Mouse (Mus musculus) left cerebral cortex, postnatal 25 days (tissue): ENCODE results near the gene Tenm4. TPM values are rescaled to one million over a fixed set of nuclear protein-coding genes. Genes with fewer than 3 reads are reported as not detected.
"Not testable (repeated sequence)": the region's sequence is repeated elsewhere in the genome, so short reads cannot be mapped to it uniquely, and the experiment has no call there.

ENCODE experiments used
- DNase-seq, 2 experiments: peaks; one replicate each; pipeline ENCODE4 v3.0.0; 2022; ENCODE audit warnings: low spot score in 2 of 2, mixed read lengths in 1 of 2
- intact Hi-C: fragments of 180-260 bp; cut with DNase I; formaldehyde crosslinking; loops from one replicate; pipeline ENCODE4 v1.15.1; 2025
- microRNA-seq, 2 experiments: library from miRNA; unstranded; fragments of <30 nt; microRNA quantifications; one replicate each; pipeline ENCODE4 v1.2.0; 2022
- total RNA-seq, 2 experiments: library from RNA; stranded (reverse); gene quantifications; 2 replicates each; pipeline ENCODE4 v1.2.3; 2021

The Tenm4 gene
- total RNA-seq, 2 experiments from 2014 or later = 134 to 162 TPM

- no peak for DNase-seq
Measured at GRCm38 (mm10) chr7:96907971-96908680, 737.1 kb downstream of the Tenm4 start.

GRCm38 (mm10) chr7:96909856-96910255, 738.8 kb downstream of the Tenm4 start:
- no peak for DNase-seq

More at GRCm38 (mm10) chr7:96907971-96908680, 737.1 kb downstream of the Tenm4 start:
- intact Hi-C loops = no loop called here

GRCm38 (mm10) chr7:96910310-96910960, 739.4 kb downstream of the Tenm4 start:
- intact Hi-C loops = loop anchor here (5.0 to 10.0 kb wide), 3 partner anchors 113 to 696 kb away; no protein-coding TSS in a partner anchor

More at GRCm38 (mm10) chr7:96909856-96910255, 738.8 kb downstream of the Tenm4 start:
- intact Hi-C loops = loop anchor here (5.0 to 10.0 kb wide), 3 partner anchors 113 to 695 kb away; no protein-coding TSS in a partner anchor

GRCm38 (mm10) chr7:96914031-96914430, 743.0 kb downstream of the Tenm4 start:
- intact Hi-C loops = loop anchor here (2.0 to 10.0 kb wide), 5 partner anchors 117 to 699 kb away; no protein-coding TSS in a partner anchor
- DNase-seq = peak; percentile 87 to 91

More at GRCm38 (mm10) chr7:96910310-96910960, 739.4 kb downstream of the Tenm4 start:
- no peak for DNase-seq

- intact Hi-C loops = loop anchor here (2.0 to 10.0 kb wide), 5 partner anchors 137 to 1428 kb away; no protein-coding TSS in a partner anchor
- DNase-seq = peak; percentile 67 to 81
Measured at GRCm38 (mm10) chr7:96915452-96916105, 744.5 kb downstream of the Tenm4 start.

- no peak for DNase-seq
- intact Hi-C loops = no loop called here
Measured at GRCm38 (mm10) chr7:96920447-96921095, 749.5 kb downstream of the Tenm4 start.

- intact Hi-C loops = no loop called here
Measured at GRCm38 (mm10) chr7:96922927-96923326, 751.9 kb downstream of the Tenm4 start.

GRCm38 (mm10) chr7:96943715-96944377, 772.8 kb downstream of the Tenm4 start:
- intact Hi-C loops = no loop called here
- DNase-seq = no peak

More at GRCm38 (mm10) chr7:96922927-96923326, 751.9 kb downstream of the Tenm4 start:
- DNase-seq = no peak

- DNase-seq, intact Hi-C loops: not testable (repeated sequence)
Measured at GRCm38 (mm10) chr7:96946501-96946900, 775.5 kb downstream of the Tenm4 start.

- DNase-seq = peak; percentile 92 to 96
- intact Hi-C loops = no loop called here
Measured at GRCm38 (mm10) chr7:96951281-96952051, 780.4 kb downstream of the Tenm4 start, which contains the start of gene Nars2. Gene Nars2, plus strand, starts transcription at chr7:96951505.

- no peak for DNase-seq
- intact Hi-C loops = no loop called here
Measured at GRCm38 (mm10) chr7:96952094-96952493, 781.0 kb downstream of the Tenm4 start.

- intact Hi-C loops = no loop called here
- DNase-seq = no peak
Measured at GRCm38 (mm10) chr7:96959168-96959567, 788.1 kb downstream of the Tenm4 start.

Small RNA genes lying within 50 kb of the gene (microRNA-seq; reads per million reads assigned to microRNA genes)
- gene Mir6394 = 0 reads per million in 2 experiments
- gene Mir708 = 1,545 to 2,246 reads per million in 2 experiments
